Mouse (Mus musculus) gonadal fat pad, adult 2 months (tissue): ENCODE data around the gene Keap1. TPM values are rescaled to one million over a fixed set of nuclear protein-coding genes. Genes with fewer than 3 reads are reported as not detected.
"Not testable (repeated sequence)": the region's sequence is repeated elsewhere in the genome, so short reads cannot be mapped to it uniquely, and the experiment has no call there.

Source experiments
- DNase-seq: peaks from one replicate; pipeline ENCODE4 v3.0.0-alpha.2; 2012; ENCODE audit warnings: low read depth
- polyA plus RNA-seq: library from polyadenylated mRNA; depleted of rRNA; stranded (reverse); fragments of >200 nt; gene quantifications from 2 replicates; pipeline ENCODE4 v1.2.3, GENCODE M21; 2012

Gene Keap1
- polyA plus RNA-seq, 1 experiment, result 68.5 TPM

DNA sequence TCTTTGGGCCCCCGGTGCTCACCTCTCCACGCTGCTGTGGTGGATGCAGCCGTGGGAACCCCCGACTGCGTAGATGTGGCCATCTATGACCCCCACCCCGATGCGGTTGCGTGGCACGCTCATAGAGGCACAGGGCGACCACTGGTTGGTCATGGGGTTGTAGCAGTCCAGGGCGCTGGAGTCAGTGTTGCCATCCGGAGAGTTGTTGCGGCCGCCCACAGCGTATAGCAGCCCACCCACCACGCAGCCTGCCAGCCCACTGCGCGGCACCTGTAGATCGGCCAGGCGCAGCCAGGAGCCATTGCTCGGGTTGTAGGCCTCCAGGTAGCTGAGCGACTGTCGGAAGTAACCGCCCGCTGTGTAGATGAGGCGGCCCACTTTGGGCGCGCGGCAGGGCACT, 5.8 kb downstream of the Keap1 start:
- DNase-seq, result no peak

DNA sequence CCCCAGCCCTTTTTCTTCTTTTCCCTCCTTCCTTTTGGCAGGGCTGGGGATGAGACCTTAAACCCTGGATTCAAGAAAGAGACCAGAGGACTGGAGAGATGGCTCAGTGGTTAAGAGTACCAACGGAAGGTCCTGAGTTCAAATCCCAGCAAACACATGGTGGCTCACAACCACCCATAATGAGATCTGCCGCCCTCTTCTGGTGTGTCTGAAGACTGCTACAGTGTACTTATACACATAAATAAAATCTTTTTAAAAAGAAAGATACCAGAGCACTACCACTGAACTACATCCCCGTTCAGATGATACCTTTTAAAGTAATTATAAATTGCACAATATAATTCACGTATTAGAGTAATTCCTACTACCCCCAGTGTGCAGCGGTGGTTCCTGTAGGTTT, 6.3 kb downstream of the Keap1 start:
- DNase-seq, result no peak

DNA sequence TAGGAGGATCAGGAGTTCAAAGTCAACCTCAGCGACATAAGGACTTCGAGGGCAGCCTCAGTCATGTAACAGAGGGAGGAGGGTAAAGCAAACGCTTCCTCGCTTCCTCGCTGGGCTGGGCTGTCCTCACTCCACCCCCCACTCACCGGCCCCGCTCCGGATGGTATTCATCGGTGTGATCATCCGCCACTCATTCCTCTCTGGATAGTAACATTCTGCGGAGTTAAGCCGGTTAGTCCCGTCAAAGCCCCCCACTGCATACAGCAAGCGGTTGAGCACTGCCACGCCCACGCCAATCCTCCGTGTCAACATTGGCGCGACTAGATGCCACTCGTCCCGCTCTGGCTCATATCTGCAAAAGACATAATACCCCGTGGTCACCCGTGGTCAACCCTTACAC, 7.6 kb downstream of the Keap1 start:
- DNase-seq, result no peak

DNA sequence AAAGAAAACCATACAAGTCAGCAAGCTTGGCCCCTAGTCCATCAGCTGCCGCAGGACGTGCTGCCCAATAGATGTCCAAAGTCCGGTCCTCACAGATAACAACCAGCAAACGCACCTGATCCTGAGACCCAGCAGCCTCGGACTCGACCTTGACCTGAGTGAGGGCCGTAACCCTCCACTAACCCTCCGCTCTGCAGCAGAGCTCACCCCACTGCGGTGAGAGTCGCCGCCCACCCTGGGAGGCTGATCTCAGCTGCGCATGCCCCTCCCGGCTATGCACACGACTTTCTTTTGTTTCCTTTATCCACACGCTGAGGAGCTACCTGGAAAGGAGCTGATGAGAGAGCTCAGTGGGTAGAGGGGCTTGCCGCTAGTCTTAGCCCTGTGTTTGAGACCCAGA, 11.8 kb downstream of the Keap1 start:
- no peak for DNase-seq

DNA sequence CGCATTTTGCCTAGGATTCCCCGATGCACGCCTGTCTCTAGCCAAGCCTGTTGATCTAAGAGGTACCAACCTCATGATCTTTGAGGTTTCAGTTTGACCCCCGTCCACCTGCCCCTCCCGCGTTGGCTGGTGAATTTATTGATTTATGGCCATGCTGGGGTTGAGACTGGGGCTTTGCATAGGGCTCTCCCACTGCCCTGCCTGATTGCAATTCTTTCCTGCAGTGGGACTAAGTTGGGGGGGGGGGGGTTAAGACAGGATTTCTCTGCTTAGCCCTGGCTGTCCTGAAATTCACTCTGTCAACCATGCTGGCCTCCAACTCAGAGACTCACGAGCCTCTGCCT, 13.8 kb downstream of the Keap1 start:
- no peak for DNase-seq

DNA sequence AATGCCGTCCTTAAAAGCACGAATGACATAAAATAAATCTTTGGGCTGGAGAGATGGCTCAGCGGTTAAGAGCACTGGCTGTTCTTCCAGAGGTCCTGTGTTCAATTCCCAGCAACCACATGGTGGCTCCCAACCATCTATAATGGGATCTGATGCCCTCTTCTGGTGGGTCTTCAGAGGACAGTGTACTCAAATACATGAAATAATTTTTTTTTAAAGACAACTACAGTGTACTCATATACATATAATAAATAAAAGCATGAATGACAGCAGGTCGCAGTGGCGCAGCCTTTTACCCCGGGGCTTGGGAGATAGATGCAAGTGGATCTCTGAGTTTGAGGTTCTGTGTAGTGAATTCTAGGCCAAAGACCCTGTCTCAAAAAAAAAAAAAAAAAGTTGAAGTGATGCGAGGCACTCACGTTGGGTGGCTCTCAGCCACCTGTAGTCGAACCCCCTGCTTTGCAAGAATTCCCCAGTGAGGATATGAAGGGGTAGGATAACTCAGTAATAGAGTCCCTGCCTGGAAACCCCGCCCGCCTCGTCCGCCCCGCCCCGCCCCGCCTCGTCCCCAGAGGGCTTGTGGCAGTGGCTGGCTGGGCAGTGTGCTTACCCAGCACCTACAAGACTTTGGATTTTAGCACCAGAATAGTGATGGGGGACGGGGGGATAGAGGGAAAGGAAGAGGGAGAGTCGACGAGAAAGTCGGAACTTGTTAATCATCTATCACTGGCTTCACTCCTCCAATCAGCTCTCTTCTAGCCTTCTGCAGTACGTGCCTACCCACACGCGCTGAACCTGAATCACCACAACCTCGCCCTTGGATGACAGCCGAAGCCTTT, 14.4 kb downstream of the Keap1 start:
- no peak for DNase-seq

DNA sequence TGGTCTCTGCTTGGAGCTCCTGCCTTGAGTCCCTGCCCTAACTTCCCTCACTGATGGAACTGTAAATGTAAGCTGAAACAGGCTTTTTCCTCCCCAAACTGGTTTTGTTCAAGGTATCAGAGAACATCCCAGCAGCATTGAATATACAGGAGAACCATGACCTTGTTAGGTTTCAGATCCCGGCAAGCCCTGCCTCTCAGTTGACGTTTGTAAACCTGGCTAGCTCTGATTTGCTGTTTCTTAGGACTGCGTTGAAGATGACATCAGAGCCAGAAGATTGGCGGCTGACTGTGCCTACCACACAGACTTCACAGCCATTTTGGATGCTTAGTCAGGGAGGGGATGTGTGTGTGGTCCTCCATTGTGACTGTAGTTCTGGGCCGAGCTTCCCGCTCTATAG, 15.3 kb downstream of the Keap1 start:
- no peak for DNase-seq

DNA sequence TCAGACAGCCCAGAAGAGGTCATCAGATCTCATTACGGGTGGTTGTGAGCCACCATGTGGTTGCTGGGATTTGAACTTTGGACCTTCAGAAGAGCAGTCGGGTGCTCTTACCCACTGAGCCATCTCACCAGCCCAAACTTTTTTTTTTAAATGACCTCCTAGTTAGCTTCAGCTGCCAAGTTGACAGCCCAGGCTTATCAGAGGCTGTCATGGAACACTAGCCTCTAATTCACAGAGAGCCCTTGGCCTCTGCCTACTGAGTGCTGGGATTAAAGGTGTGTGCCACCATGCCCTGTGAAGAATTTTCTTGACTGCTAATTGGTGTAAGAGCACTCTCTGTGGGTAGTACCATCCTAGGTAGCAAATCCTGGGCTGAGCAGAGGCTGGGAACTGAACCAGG, 15.7 kb downstream of the Keap1 start:
- not testable (repeated sequence) for DNase-seq

DNA sequence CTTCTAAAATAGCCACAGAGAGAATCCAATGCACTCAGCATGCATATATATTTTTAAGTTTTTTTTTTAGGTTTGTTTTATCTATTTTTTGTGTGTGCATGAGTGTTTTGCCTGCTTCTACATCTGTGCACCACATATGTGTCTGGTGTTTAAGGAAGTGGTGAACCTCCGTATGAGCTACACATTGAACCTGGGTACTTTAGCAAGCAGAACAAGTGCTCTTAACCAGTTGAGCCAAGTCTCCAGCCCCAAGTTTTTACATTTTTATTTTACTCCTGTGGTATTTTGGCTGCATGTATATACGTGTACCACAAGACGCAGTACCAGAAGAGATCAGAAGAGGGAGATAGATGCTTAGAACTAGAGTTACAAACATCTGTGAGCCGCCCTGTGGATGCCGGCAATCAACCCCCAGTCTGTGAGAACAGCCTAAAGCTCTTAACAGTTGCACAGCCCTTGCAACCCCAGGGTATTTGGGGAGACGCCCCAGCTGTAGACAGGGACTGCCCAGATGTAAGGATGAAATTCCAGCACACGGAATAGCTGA, 17.7 kb downstream of the Keap1 start:
- no peak for DNase-seq

DNA sequence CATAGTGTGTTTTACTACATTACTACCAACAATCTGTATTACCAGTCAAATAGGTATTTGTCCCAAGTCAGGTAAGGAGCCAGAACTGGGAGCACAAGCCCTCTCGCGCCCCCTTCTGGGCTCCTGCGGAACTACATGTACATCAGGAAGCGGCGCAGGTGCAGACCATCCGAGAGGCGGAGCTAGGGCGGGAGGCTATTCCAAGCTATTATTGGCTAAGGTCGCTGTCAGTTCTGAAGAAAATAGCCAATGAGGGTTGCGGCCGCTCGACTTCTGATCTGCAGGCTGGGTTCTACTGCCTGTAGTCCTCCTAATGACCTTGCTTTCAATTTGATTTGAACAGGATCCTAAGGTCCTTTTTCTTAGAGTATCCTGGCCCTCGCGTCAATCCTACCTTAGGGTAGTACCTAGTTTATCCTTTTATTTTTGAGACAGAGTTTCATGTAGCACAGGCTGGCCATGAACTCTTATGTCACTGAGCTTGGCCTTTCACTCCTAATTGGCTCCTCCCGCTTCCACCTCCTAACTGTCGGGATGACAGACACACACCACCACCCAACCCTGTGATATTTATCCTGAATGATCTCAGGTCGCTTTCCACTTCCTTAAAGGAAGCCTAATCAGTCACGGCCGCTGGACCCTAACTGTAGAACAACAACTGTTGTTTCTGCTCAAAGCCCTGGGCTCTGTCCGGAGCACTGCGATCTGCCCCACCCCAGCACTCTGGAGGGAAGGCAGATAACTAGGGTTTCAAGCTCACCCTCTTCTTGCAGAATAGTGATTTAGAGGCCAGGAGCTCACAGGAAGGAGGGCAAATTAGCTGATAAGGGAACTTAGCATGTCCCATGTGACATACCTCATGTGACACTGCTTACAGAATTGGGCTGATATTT, 18.4 kb downstream of the Keap1 start:
- no peak for DNase-seq

DNA sequence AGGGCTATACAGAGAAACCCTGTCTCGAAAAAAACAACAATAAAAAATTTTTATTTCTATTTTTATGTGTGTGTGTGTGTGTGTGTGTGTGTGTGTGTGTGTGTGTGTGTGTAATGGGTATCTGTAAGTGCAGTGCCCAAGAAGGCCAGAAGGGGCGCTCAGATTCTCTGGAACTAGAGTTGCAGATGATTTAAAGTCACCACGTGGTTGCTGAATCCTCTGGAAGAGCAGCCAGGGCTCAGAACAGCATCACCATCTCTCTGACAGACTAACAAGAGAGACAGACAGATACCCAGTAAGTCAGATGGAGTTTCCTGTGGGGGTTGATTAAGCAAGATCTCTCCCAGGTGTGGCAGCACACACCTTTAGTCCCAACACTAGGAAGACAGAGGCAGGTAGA, 19.3 kb downstream of the Keap1 start:
- DNase-seq, result no peak

DNA sequence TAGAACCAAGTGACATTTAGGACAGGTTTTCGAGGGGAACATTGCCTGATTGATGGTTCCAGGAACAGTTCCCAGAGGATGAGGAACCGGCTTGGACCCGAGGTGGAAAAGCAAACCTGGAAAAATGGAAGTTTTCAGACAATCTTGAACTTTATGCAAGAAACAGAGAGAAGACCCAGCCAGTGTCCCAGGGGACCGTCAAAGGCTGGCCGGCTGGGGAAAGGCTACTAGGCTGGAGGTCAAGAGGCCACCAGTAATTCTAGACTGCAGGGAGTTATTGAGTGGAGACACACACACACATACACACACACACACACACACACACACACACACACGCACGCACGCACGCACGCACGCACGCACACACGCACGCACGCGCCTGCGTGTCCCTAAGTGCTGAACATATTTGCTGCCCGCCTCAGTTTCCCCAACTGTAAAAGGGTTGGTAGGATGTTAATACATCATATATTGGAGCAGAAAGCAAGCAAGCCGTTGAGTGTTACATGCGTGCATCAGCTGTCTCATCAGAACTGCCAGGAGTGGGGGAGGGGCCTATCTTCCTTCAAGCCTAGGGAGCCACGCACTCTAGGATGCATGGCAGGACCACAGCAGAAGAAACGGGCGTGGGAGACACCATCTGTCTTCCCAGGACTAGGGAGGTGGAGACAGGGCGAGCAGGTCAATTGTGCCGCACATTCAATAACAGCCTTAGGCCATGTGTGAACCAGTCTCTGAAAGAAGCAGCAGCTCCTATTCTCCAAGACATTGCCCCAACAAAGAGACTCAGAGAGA, 22.9 kb downstream of the Keap1 start:
- no peak for DNase-seq

DNA sequence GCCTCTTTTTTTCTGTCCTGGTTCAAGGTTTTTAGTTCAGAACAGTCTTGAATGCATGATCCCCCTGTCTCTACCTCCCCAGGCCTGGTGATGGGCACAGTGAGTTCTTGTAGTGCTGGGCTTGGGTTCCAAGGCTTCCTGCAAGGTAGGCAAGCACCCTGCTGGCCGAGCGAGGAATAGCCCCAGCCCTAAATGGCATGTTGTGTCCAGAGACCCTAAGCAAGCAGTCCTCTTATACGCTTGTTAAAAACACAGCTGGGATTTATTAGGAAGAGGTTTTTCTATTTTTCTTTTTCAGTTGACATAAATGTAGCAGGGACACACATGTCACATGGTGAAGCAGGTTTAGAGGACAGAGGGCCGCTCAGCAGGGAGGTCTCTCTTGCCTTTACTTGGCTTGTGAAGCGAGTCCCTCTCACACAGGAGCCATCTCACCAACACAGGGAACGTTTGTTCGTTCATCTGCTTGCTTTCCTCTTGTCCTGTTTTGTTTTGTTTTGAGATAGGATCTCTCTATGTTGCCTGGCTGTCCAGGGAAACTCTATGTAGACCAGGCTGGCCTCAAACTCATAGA, 25.5 kb downstream of the Keap1 start:
- no peak for DNase-seq

DNA sequence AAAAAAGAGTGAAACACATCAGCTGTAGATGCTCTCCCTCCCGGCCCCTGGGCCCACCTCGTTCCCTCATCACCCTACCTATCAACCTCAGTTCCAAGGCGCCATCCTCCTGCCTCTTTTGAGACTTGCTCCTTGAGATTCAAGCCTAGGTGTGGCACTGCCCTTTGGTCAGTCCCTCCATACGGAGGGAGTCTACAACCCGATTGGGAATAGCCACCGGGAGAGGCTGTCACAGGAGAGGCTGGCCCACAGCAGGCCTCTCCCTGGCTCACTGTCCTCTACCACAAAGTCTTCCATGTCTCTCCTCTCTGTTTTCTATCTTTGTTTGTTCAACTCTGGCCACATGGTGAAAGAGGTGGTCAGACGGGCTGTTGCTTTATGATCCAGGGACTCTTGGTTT, 27.5 kb downstream of the Keap1 start:
- no peak for DNase-seq

DNA sequence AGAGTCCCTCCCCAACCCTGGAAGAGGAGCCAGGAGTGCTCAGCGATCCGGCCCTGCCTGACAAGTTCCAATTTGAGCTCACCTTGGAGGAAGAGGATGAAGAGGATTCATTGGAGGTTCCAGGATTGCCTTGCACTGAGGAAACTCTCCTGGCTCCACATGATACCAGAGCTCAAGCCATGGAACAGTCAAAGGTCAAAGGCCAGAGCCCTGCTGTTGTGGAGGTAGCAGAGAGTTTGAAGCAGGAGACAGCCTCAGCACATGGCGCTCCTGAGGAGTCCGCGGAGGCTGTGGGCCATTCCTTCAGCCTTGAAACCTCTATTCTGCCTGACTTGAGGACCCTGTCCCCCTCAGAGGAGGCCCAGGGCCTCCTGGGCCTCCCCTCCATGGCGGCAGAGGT, 28.3 kb downstream of the Keap1 start:
- no peak for DNase-seq

DNA sequence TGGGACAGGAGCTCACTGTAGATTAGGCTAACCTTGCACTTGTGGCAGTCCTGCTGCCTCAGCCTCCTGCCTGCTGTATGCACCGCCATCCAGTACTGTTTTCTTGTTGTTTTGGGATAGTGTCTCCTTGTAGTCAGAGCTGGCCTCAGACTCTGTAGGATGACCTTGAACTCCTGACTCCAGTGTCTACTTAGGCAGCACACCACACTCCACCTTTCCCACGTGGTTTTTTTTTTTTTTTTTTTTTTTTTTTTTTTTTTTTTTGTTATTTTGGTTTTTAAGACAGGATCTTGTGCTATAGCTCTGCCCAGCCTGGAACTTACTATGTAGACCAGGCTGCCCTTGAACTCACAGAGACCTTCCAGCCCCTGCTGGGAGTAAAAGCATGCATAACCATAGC, 30.5 kb downstream of the Keap1 start:
- no peak for DNase-seq

DNA sequence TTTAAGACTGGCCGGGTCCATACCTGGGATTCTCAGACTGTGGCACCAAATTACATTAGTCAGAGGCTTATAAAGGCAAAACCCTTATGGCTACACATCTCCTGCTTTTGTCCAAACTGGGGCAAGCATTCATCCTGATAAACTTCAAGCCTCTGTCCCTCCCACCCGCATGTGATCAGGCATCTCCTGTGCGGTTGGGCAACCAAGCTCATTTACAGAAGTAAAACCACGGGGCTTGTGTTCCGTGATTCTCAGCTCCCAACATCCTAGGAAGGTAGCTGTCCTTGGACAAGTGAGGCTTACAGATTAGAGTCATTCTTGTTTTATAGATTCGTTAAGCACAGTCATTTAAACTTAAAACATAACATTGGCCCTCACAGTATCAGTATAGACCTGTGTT, 32.3 kb downstream of the Keap1 start:
- DNase-seq, result no peak

DNA sequence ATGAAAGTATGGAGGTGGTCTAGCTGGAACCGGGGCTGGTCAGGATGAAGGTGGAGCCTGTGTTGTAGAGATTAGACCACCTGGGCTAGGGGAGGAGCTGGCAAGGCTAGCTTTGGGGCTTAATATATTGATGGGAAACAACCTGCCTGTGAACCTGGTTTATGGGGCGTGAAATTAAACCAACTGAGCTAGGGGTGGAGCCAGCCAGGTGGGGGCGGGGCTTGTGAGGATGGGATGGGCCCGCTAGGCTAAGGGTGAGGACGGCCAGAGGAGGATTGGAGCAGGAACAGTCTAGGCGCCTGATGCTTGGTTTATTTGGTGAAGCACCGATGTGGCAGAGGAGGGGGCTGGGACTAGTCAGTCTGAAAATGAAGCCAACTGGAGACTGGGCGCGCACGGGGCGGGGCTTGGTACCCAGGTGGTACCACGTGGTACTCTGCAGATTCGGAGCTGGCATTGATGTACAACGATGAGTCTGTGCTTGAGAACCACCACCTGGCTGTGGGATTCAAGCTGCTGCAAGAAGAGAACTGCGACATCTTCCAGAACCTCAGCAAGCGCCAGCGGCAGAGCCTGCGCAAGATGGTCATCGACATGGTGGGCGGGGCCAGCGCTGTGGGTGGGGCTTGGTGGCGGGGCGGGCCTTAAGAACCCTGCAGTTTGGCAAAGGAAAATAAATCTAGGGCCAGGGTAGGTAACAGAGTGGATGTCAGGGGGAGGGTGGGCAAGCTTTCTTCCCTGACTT, 34.5 kb downstream of the Keap1 start:
- no peak for DNase-seq

DNA sequence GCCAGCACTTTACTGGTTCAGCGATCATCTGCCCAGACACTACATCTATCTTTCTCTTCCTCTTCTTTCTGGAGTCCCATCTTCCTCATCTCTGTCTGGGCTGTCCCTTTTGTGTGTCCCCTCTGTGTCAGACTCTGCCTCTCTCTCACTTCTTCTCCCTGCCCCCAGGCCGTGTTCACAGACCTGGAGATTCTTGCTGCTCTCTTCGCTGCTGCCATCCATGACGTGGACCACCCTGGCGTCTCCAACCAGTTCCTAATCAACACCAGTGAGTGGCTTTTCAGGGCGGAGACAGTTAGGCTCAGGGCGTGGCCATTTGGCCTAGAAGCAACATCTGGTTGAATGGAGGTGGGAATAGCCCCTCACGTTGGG, 35.0 kb downstream of the Keap1 start:
- no peak for DNase-seq

DNA sequence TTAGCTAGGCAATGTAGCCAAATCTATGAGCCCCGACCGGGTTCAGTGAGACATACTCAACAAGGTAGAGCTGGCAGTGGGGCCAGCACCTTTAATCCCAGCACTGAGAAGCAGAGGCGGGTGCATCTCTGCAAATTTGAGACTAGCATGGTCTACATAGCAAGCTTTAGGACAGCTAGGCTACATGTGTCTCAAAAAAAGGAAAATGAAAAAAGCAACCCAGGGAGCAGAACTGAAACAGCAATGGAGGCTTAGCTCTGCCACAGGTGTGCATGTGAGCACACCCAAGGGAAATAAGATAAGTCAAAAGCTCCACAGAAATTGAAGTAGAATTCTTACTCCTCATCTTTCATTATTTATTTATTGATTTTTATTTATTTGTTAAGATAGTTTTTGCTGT, 40.2 kb downstream of the Keap1 start:
- no peak for DNase-seq

DNA sequence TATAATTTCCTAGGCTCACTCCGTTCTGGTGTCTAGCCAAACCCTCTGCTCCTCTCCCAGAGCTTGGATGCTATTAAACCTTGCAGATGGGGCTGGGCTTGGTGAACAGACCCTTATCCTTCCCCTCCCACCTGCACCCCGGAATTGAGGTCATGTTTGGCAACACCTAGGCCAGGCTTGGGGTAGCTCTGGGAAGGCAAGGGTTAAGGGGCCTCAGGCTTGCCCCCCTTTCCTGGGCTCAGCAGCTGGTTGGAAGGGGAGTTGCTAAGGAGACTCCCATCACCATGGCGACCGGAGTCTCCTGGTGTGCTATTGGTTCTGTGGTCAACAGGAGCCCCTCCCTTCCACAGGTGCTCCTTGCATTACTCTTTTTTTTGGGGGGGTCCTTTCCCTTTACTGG, 41.2 kb downstream of the Keap1 start:
- no peak for DNase-seq
